Mouse (Mus musculus) spleen, adult 10 weeks (tissue): Measurements from ENCODE around the gene Slc2a5. TPM values are rescaled to one million over a fixed set of nuclear protein-coding genes. Genes with fewer than 3 reads are reported as not detected.

Experiments used
- polyA plus RNA-seq: library from polyadenylated mRNA; stranded (reverse); fragments of 350-450 nt; fragmentation: Illumina TruSeq; extraction: RNeasy Lipid Tissue Mini Kit (QIAGEN cat#74804); gene quantifications from one replicate; pipeline ENCODE4 v1.2.3, GENCODE M21; 2015; ENCODE audit warnings: low replicate concordance; ENCODE audit not compliant: insufficient read depth

The Slc2a5 gene
- polyA plus RNA-seq: not detected

DNA sequence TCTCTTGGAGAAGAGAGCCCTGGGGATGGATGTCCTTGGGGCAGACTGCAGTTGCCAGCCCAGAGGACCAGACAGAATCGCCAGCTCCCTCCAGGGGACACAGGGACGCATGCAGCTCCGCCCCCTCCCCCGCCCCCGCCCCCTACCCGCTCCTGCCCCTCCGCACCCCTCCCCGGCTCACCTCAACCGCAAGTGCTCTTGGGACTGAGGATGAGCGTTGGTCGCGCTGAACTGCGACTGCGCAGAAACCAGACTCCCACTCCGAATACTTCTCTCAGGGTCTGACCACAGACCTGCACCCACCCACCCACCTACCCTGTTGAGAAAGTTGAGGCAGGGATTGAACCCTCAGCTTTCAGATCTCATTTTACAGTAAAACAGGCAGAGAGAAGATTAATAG, at the start of gene Slc2a5:
Gene Slc2a5, plus strand, starts transcription at position 229 of the 400 bp plus-strand sequence.

DNA sequence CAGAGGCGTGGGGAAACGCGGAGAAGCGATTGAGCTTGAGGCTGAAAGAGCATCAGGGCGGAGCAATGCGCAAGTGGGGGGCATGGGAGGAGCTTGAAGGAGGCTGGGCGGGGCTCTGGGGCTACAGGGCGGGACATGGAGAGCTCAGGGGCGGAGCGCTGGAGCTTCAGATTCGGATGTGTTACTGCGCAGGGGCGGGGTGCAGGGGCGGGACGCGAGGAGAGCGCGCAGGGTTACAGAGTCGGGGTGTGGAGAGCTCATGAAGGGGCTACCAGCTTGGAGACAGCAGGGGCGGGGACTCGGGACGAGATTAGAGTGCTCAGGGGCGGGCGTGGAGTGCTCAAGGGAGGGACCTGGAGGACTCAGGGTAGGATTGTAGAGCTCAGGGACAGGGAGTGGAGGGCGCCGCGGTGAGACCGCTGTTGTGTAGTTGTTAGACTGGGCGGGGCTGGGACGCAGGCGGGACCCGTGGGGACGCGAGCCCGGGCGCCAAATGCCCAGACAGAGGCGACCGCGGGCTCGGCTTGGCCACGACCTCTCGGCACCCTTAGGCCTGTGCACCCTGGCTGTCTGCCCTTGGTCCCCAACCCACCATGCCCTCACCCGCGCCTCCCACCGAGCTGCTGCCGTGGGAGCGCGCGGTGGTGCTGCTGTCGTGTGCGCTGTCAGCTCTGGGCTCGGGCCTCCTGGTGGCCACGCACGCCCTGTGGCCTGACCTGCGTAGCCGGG, 31.8 kb upstream of the Slc2a5 start, which contains the start of gene Gpr157:
Gene Gpr157, plus strand, starts transcription at position 205 of the 729 bp plus-strand sequence.

Other genes starting within 250 kb of the Slc2a5 start
- 3.8 TPM for gene Spsb1, start 164.2 kb upstream of the Slc2a5 start, polyA plus RNA-seq
- 21.1 TPM for gene H6pd, start 110.3 kb upstream of the Slc2a5 start, polyA plus RNA-seq
- 8.7 TPM for gene Gpr157, start 31.9 kb upstream of the Slc2a5 start, polyA plus RNA-seq
- gene Slc2a7, start 29.7 kb downstream of the Slc2a5 start, polyA plus RNA-seq: not detected
- not detected for gene Car6, start 82.0 kb downstream of the Slc2a5 start, polyA plus RNA-seq
- gene Eno1, start 117.4 kb downstream of the Slc2a5 start, polyA plus RNA-seq: 161 TPM
- 51.2 TPM for gene Rere, start 162.4 kb downstream of the Slc2a5 start, polyA plus RNA-seq